Mouse (Mus musculus) forebrain, postnatal 0 days (tissue): ENCODE data around the gene Pitpna. TPM values are rescaled to one million over a fixed set of nuclear protein-coding genes. Genes with fewer than 3 reads are reported as not detected.

Experiments used
- ATAC-seq: fragments of 200-750 bp; cut with Nextera tagmentation; 2 replicates; pipeline ENCODE4 v1.8.0; 2017; ENCODE audit warnings: mild to moderate bottlenecking, moderate library complexity
- DNase-seq: peaks from one replicate; pipeline ENCODE4 v3.0.0-alpha.2; 2015
- H3K27ac ChIP-seq: fragments of 300-500 bp; sonication (generic); 2 replicates; pipeline ENCODE4 v1.5.1; 2014; ENCODE audit warnings: low read depth, mild to moderate bottlenecking, antibody characterized with exemption, low read length, moderate library complexity, mixed read lengths
- H3K27me3 ChIP-seq: fragments of 300-500 bp; sonication (generic); 2 replicates; pipeline ENCODE4 v1.6.1; 2014; ENCODE audit warnings: mild to moderate bottlenecking, low read length, mixed read lengths; ENCODE audit not compliant: insufficient read depth
- H3K36me3 ChIP-seq: fragments of 300-500 bp; sonication (generic); 2 replicates; pipeline ENCODE4 v1.6.1; 2014; ENCODE audit warnings: mild to moderate bottlenecking, moderate library complexity; ENCODE audit not compliant: insufficient read depth
- H3K4me1 ChIP-seq: fragments of 300-500 bp; sonication (generic); 2 replicates; pipeline ENCODE4 v1.6.1; 2014; ENCODE audit warnings: antibody characterized with exemption; ENCODE audit not compliant: insufficient read depth
- H3K4me2 ChIP-seq: fragments of 300-500 bp; sonication (generic); 2 replicates; pipeline ENCODE4 v1.6.1; 2014; ENCODE audit warnings: low read depth, mild to moderate bottlenecking, moderate library complexity
- H3K4me3 ChIP-seq: fragments of 300-500 bp; sonication (generic); 2 replicates; pipeline ENCODE4 v1.5.1; 2014; ENCODE audit warnings: low read depth, low read length, mixed read lengths
- H3K9ac ChIP-seq: fragments of 300-500 bp; sonication (generic); 2 replicates; pipeline ENCODE4 v1.6.1; 2014; ENCODE audit warnings: mild to moderate bottlenecking
- H3K9me3 ChIP-seq: fragments of 300-500 bp; sonication (generic); 2 replicates; pipeline ENCODE4 v1.6.1; 2016; ENCODE audit warnings: low read length
- CTCF ChIP-seq: sonication (generic); IDR thresholded peaks from 2 replicates; pipeline ENCODE4 v1.5.1; 2016; ENCODE audit warnings: antibody characterized with exemption, control low read depth, low read depth
- WGBS: fragments of 180-500 bp; shearing (Covaris S2); extraction: QIAGEN DNeasy Blood & Tissue Kit; methylation state at CpG from one replicate; pipeline ENCODE4 v1.1.7; 2014; 5-methylcytosine and 5-hydroxymethylcytosine counted together
- polyA plus RNA-seq: library from polyadenylated mRNA; unstranded; fragments of >200 nt; fragmentation: Nextera tagmentation; extraction: Ambion mirVana; gene quantifications from 2 replicates; pipeline ENCODE4 v1.2.1, GENCODE M21; 2015
- total RNA-seq: library from RNA; depleted of rRNA; stranded (reverse); fragments of >200 nt; gene quantifications from 2 replicates; pipeline ENCODE4 v1.2.3, GENCODE M21; 2014

Pitpna gene
- total and polyA plus RNA-seq, 2 experiments from 2014 or later = 95.7 to 101 TPM

DNA sequence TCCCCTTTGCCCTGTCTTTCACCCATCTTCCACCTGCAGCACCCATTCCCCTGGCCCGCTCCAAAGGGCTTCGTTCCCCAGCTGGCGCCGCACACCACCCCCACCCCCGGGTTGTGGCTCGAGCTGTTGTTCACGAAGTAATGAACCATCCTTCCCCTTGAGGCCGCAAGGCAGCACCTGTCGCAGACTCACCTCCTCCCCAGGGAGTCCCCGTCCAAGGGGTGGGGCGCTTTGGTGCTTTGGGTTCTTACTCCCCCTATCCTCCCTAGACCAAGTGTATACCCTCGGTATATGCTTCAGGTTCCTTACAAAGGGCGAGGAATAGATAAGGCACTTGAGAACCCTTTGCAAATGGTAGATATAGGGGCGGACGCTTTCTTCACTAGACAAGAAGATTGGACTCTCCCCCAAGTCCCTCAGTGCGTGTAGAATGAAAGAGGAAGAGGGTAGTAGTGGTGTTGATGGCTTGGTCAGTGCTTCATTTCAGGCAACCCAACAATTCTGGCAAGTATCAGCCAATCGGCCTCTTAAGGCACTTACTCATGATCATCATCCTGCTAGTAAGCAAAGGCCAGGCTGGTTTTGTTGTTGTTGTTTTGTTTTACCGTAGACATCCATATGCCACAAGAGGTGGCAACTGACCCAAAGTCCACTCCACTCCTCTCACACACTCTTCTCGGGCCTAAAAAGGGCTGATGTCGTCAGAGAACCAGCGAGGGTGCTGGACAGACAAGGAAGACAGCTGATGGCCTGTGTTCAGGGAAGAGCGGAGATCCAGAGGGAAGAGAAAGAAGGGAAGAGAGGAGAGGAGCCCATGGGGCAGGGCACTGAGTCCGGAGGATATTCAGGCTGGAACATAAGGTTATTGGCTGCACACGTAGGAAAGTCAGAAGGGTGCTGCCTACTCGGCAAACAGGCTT, 66.8 kb downstream of the Pitpna start:
- Histone ChIP-seq H3K9me3 (no peaks in the 10 kb centered on the region), H3K4me2 (peak overlapping the region; percentile 87), H3K27me3 (no peaks in the 10 kb centered on the region), H3K27ac (no peak overlapping the region; the same call in 1 of the 2 replicates), H3K36me3 (no peaks in the 10 kb centered on the region; the same call in 1 of the 2 replicates), H3K9ac (peak overlapping the region; percentile 47; the same call in 1 of the 2 replicates), H3K4me3 (peak overlapping the region; percentile 38), H3K4me1 (peaks cover 14% of the 10 kb centered on the region)
- 49% methylated on average over 25 of the region's 25 CpGs for WGBS
- ATAC-seq = no peak
- no peak for TF ChIP-seq CTCF
- DNase-seq = no peak

DNA sequence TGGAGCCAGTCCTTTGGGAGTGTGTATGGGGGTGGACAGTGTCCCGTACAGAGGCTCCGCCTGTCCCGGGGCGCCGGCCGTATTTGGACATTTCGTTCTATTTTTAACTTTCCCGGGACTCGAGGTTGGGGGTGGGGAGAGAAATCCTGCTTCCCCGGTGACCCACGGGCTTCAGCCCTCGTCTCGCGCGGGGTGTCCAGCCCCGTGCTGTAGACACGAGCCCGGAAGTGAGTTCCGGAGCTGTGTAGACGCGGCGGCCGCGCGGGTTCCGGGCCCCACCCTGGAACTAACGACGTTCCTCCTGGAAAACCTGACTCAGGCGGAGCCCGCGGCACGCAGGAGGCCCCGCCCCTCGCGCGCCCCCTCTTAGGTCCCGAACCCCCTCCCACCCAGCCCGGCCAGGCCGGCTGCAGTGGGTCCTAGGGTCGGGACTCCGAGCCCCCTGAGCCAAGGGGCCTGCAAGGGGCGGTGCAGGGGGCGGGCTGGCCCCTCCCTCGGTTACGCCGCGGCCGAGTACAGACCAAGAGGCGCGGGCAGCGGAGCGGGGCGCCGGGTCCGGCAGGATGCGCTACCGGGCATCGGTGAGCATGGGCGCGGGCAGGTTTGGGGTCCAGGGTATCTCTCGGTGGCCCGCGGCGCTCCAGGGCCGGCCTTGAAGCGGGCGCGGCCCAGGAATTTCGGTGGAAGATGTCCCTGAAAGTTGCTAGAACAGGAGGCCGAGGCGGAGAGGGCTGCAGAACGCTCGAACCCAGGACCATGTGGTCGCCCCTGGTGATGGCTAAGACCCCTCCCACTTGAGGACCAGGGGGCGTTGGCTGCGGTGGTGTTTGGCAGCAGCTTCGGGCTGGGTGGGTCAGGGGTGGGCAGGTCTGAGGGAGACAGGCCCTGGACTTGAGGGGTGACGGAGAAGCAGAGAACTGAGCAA, 68.0 kb downstream of the Pitpna start:
- 2% methylated on average over 78 of the region's 78 CpGs for WGBS
- no peak for TF ChIP-seq CTCF
- DNase-seq (peak; percentile 55), ATAC-seq (peak; percentile 35)
- Histone ChIP-seq H3K9ac (peak overlapping the region; percentile 84), H3K4me2 (peak overlapping the region; percentile 98), H3K4me3 (peak overlapping the region; percentile 69), H3K27ac (no peak overlapping the region), H3K36me3 (peaks cover 3% of the 10 kb centered on the region; the same call in 1 of the 2 replicates), H3K27me3 (no peaks in the 10 kb centered on the region), H3K4me1 (peaks cover 14% of the 10 kb centered on the region), H3K9me3 (no peaks in the 10 kb centered on the region)

DNA sequence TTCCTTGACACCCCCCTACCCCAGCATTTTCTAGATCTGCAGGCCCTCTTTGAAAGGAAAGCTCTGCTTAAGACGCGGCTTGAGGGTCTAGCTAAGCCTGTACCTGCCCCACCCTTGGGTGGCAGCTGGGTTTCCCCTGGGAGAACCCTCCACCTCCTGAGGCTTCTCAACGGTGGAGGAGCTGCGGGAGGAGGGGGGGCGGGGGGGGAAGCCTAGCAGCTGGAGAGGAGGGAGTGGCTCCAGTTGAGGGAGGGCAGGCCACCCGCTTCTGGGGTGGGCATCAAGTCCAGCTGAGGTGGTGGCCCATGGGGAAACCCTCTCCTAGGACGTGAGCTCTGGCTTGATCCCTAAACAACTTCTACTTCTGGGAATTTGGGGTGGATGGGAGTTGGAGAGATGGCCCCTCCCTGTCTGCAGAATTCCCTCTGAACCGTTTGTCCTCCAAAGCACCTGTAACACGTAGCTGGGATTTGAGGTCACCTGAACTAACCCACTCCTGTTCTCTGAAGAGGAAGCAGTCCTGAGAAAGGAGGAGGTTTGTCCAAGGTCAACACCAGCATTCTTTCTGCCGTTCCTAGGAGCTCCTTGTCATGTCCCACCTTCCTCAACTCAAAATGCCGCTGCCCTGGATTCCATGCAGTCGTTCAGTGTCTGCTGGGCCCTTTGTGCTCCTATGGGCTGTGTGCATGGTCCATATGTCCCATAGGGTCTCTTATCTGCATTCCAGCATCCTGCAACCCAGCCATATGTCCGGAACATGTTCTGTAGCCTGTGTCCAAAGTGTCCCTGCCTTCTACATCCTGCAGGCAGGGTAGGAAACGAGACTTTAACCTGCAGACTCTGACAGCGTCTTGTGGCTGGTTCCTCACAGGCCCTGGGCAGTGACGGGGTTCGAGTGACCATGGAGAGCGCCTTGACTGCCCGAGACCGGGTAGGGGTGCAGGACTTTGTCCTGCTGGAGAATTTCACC, 69.0 kb downstream of the Pitpna start:
- peak overlapping the region; percentile 84 for H3K9ac ChIP-seq
- TF ChIP-seq CTCF = no peak
- peaks cover 14% of the 10 kb centered on the region for H3K4me1 ChIP-seq
- H3K9me3 ChIP-seq = no peaks in the 10 kb centered on the region
- peaks cover 13% of the 10 kb centered on the region; the same call in 1 of the 2 replicates for H3K36me3 ChIP-seq
- H3K27me3 ChIP-seq = no peaks in the 10 kb centered on the region
- H3K27ac ChIP-seq = no peak overlapping the region
- H3K4me3 ChIP-seq = peak overlapping the region; percentile 69
- WGBS = 67% methylated on average over 20 of the region's 20 CpGs
- DNase-seq (no peak), ATAC-seq (no peak)
- peak overlapping the region; percentile 98 for H3K4me2 ChIP-seq

DNA sequence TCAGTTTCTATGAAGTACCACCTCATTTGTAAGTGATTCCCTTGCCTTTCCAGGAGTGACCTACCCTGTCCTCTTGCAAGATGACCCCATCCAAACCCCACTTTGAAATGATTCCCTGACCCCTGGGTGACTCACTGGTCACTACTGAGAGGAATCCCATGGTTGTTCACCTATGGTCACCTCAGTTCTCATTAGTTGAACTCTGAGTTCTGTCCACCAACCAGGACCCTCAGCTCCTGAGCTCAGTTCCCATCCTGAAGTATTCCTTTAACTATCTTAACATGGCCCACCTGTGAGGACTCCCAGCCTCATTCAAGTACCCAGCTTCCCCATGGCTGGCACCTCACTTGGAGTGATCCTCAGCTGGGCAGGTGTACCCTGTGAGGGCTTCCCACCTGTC, 69.9 kb downstream of the Pitpna start:
- Histone ChIP-seq H3K4me3 (no peak overlapping the region), H3K9ac (no peak overlapping the region), H3K4me1 (peaks cover 7% of the 10 kb centered on the region), H3K27ac (no peak overlapping the region), H3K36me3 (peaks cover 20% of the 10 kb centered on the region; the same call in 1 of the 2 replicates), H3K9me3 (no peaks in the 10 kb centered on the region), H3K4me2 (no peak overlapping the region), H3K27me3 (no peaks in the 10 kb centered on the region)
- no peak for ATAC-seq
- TF ChIP-seq CTCF = no peak
- no peak for DNase-seq

DNA sequence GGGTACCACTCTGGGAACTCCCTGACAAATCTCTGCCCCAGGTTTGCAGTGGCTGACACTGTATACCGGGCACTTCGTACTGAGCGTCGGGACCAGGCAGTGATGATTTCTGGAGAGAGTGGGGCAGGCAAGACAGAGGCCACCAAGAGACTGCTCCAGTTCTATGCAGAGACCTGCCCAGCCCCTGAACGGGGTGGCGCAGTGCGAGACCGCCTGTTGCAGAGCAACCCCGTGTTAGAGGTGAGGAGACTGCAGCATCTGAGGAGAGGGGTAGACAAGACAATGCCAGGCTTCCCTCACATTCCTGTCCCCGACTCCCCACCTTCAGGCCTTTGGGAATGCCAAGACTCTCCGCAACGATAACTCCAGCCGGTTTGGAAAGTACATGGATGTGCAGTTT, 70.4 kb downstream of the Pitpna start:
- 93% methylated on average over 13 of the region's 13 CpGs for WGBS
- Histone ChIP-seq H3K4me2 (no peak overlapping the region), H3K9ac (no peak overlapping the region), H3K27ac (no peak overlapping the region), H3K4me1 (peaks cover 7% of the 10 kb centered on the region), H3K9me3 (no peaks in the 10 kb centered on the region), H3K36me3 (peaks cover 20% of the 10 kb centered on the region; the same call in 1 of the 2 replicates), H3K27me3 (no peaks in the 10 kb centered on the region), H3K4me3 (no peak overlapping the region)
- no peak for ATAC-seq
- TF ChIP-seq CTCF = no peak
- no peak for DNase-seq
